Mouse (Mus musculus) thymus, adult 18-20 months (tissue): ENCODE results near the gene Mfsd5.

Source experiments
- DNase-seq, 2 experiments: peaks; one replicate each; pipeline ENCODE4 v3.0.0; 2022; ENCODE audit warnings: mixed read lengths in 2 of 2

Mfsd5 gene

DNA sequence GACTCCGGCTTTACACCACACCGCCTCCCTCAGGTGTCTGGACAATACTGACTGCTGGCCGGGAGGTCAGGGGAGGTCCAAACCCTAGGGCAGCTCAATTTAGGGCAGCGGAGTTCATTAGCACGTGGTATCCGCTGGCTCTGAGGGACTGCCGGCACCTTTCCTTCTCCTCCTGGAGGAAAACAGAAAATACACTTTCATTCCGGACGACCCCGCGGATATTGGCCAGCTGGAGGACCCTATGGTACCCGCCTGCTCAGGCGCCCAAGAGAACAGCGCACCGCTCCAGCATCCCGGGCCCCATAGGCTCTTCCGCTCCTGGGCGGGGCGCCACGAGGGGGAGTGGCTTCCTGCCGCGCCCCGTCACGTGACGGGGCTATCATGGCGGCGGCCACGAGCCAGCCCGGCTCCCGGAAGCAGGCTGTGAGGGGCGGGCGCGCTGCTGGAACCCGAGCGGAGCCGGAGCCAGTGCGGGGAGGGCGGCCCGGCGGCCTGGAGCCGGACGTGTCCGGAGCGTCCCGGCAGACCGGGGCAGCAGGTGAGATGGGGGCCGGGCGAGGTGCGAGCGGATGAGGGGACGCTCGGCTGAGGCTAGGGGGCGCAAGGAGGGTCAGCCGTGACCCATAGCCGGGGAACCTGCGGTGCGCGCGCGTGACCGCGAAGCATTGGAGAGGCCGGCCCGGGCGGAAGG is at the start of gene Mfsd5:
Mfsd5 (plus strand) TSS at position 363 of the 691 bp plus-strand sequence.
- peak; percentile 71 to 77 for DNase-seq

GRCm38 (mm10) chr15:102230408-102231321 is 48.6 kb upstream of the Mfsd5 start:
- no peak for DNase-seq

- peak; percentile 74 to 82 for DNase-seq
Observed at GRCm38 (mm10) chr15:102231748-102232147, 47.5 kb upstream of the Mfsd5 start, which contains the start of gene Itgb7. Gene Itgb7, minus strand, starts transcription at chr15:102231944.

- no peak for DNase-seq
Observed at GRCm38 (mm10) chr15:102232764-102233163, 46.5 kb upstream of the Mfsd5 start.

- peak in 1 of 2 experiments; percentile 47 for DNase-seq
Observed at GRCm38 (mm10) chr15:102233896-102234295, 45.4 kb upstream of the Mfsd5 start.

GRCm38 (mm10) chr15:102235371-102236027 is 43.8 kb upstream of the Mfsd5 start:
- no peak for DNase-seq

DNA sequence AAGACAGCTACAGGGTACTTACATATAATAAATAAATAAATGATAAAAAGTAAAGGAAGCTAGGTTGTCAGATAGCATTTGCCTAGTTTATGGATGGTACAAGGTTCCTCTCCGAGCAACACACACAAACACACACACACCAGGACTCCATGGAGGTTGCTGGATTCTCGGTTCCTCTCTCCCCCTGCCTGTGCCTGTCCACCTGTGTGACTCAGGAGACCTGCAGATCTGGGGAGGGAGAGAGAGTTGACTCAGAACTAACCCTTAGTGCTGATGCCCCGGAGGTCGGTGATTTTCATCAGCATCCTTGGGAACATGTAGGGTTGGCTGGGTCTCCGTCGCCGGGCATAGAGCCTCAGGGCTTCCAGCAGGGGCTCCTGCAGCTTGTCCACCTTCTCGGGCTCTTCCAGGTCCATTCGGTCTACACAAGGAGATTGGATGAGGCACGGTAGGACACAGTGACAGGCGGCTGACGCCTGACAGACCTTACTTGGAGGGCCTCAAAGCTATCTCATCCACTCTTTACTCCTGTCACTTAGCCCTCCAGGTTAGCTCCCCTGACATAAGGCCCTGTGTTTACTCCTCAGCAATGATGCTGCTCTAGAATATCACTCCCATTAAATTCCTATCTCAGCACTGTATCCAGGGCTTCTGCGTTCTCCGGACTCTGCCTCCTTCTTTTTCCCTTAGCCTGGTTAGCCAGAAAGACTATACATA is 40.6 kb upstream of the Mfsd5 start:
- no peak for DNase-seq

GRCm38 (mm10) chr15:102239260-102239590 is 40.0 kb upstream of the Mfsd5 start:
- DNase-seq: peak in 1 of 2 experiments; percentile 49

GRCm38 (mm10) chr15:102239851-102240250 is 39.4 kb upstream of the Mfsd5 start:
- DNase-seq: no peak

DNA sequence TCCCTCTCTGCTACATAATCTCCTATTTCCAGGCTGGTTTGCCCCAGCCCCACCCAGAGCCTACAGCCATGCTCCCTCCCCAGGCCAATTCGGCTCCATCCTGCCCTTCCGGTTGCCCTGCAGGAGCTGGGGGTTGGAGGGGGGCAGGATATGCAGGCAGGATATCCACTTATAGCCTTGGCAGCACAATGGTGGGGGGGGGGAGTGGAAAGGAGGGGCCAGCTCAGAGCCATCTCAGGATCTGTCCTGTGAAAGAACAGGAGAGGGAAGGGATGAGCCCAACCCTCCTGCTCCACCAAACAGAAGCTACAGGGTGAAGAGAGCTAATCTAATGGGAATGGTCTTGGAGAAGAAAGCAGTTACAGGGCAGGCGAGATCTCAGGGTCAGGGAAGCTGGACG is 38.6 kb upstream of the Mfsd5 start:
- no peak for DNase-seq

- no peak for DNase-seq
Observed at GRCm38 (mm10) chr15:102242404-102243228, 36.6 kb upstream of the Mfsd5 start.

- no peak for DNase-seq
Observed at GRCm38 (mm10) chr15:102243229-102244190, 35.7 kb upstream of the Mfsd5 start.

- DNase-seq: no peak
Observed at GRCm38 (mm10) chr15:102244306-102245191, 34.7 kb upstream of the Mfsd5 start.

- no peak for DNase-seq
Observed at GRCm38 (mm10) chr15:102245461-102245881, 33.8 kb upstream of the Mfsd5 start.

DNA sequence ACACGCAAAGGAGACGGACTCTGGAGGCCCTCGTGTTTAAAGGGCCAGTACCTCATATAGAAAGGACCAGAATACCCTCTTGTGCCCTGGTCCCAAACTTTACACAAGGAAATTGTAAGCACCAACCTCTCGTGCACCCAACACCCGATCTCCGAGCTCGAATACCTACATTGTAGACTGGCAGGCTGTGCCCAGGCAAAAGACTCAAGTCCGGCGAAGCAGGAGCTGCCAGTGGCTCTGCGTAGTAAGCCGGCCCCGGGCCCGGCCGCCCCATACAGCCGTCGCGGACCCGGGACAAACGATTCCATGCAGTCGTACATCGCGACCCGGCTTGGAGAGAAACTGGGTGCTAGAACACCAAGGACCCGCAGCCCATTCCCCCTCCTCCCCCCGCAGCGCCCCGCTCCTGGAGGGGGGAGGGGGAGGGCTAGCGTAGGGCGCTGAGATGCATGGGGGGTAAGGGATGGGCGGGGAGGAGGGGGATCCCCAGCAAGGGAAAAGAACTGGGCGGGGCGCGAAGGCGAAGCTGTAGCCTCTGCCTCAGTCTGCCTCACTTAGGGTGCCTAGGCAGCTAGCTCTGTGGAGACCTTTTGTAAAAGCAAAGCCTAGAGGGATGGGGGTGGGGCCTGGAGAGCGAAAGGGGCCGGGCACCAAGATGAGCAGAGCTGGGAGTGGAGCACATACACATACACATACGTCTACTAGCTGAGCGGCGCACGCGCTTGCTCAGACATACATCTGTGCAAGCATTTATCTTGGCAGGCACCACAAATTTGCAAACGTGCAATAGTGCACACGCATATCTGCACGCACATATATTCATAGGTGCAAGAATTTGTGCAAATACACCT is 33.1 kb upstream of the Mfsd5 start:
- peak in 1 of 2 experiments; percentile 65 for DNase-seq

GRCm38 (mm10) chr15:102246866-102247251 is 32.4 kb upstream of the Mfsd5 start:
- DNase-seq: peak; percentile 64 to 69

DNA sequence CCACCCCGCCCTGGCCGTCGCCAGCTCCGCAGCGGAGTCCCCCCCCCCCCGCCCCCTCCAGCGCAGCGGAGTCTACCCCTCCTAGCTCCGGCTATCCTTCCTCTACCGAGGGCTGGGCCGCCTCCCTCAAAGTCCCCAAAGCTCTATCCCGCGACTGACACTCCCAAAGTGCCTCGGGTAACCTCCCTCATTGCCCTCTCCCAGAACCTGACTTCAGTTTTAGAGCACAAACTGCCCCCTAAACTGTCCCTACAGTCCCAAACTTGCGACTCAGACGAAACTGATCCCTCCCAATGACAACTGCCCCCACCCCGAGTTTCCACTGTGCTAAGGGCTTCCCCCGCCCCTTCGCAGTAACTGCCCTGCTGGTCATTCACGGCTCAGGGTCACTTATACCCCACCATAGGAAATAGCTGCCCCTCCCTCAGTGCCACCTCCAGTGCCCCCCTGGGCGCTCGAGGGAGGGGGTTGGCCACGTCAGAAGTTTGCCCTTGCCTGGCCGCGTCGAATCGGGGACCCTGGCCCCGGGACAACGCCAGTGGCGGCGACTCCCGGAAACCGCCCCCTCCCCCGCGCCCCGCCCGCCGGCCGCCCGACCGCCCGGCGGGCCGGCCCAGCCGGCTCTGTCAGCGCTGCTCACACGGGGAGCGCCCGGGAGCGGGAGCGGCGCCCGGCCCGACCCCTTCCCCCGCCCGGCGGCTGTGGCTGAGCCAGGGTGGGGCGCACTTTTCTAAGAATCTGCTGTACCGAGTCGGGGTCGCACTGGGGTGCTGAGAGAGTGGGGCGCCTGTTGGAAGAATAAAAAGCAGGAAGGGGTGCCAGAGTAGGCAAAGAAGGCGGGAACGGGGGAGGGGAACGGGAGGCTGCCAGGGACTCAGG is 31.8 kb upstream of the Mfsd5 start:
- no peak for DNase-seq
